Mouse (Mus musculus): ENCODE data around the gene Ercc5.
A peak's percentile ranks its signal among the peaks of the same experiment; 100 is the strongest.

Gene Ercc5

DNA sequence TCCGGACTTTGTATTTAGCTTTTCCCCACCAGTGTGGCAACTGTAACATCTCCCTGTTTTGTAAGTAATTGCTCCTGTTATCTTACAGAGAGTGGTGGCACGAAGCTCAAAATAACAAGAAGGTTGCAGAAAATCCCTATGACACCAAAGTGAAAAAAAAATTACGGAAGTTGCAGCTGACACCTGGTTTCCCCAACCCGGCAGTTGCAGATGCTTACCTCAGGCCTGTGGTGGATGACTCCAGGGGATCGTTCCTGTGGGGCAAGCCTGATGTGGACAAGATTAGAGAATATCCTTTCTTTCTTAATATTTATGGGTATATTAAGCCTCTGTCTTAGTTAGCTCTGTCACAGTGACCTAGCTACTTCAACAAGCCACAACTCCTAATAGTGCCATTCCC is 30.5 kb downstream of the Ercc5 start:
- no peak for DNase-seq

DNA sequence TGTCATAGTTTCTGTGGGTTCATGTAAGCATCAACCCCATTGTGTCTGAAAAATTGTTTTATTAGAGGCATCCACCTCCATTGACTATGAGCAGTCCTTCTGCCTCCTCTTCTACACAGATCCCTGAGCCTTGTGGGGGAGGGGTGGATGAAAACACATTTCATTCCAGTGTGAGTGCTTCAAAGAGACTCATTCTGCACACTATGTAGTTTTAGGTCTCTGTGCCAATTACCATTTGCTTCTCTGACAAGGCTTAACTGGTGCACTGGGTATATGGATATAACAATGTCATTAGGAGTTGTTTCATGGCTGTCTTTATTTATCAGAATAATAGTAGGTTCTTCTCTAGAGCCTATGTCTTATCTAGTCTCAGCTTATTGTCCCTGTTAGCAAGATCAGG is 38.9 kb downstream of the Ercc5 start:
- no peak for DNase-seq

DNA sequence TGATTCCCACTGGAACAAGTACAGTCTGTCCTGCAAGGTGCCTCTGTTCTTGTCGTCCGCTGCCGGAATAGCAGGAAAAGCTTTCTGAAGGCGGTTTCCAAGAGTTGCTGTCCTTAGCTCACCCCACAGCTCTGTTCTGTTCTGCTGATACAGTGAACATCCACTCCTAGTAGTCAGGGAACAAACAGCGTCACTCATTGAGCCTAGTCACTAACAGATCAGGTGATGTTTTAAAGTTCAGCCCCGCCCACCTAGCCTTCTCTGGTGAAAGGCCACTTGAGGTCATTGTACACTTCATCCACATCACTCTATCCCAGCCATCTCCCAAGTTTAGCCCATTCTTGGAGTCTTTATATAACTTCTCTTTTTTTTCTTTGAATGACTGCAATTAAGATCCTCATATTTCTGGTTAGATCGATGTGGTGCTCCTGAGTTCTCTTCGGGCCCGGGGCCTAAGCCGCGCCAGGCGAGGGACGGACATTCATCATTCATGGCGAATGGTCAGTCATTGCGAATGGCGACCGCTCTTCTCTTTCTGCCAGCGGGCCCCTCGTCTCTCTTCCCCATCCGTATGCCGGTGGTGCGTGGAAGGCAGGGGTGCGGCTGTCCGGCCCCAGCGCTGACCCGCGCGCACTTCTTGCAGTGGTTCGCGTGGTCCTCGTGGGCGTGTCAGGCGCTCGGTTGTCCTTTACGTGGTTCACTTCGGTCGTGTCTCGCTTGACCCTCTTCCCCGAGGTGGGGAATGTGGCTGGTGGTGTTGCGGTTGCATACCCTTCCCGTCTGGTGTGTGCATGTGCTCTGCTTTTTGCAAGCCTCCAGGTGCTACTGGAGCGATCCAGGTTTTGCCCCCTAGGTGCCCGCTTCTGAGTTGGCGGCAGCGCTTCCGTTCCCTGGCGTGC is 51.0 kb downstream of the Ercc5 start:
- peak; percentile 3 to 22 for DNase-seq

- DNase-seq: no peak
Measured at GRCm38 (mm10) chr1:44202876-44203275, 55.3 kb downstream of the Ercc5 start.

GRCm38 (mm10) chr1:44214443-44214842 is 66.9 kb downstream of the Ercc5 start:
- DNase-seq: no peak

- DNase-seq: no peak
Measured at GRCm38 (mm10) chr1:44216352-44217116, 69.0 kb downstream of the Ercc5 start.

DNA sequence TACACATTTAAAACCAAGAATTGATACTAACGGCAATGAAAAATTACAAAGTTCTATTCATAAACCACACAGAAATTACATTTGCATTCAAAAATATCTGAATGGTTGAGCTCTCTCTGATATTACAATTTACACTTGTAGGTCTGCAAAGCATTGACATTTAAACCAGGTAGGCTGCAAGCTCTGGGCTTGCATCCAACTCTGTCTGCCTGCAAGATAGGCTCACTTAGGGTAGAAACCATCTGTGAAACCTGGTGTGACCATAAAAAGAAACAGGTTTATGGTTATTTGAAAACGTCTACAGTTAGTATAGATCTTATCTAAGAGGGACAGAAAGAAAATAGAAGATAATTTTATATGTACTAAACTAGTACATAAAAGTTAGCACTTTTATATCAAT is 69.6 kb downstream of the Ercc5 start:
- DNase-seq: peak; percentile 71 to 77

GRCm38 (mm10) chr1:44218876-44219275 is 71.3 kb downstream of the Ercc5 start, which contains the start of gene Mettl21e:
Gene Mettl21e (minus strand): TSS chr1:44218961.
- no peak for DNase-seq

DNA sequence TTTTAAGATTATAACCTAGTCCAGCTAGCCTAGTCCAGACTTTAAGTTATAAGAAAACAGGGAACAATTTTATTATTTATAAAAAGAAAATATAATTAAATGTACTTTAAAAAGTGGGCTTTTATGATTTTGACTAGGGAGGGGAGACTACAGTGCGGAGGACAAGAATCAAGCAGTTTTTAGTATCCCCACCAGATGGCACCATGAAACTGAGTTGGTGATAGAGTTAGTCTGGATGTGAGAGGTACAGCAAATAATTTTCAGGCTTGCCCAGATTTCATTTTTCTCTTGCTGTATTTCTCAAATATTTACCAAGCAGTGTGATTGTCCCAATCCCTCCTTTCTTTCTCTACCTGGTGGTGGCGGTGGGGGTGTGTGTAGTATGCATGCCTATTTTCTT is 81.5 kb downstream of the Ercc5 start:
- peak in 1 of 2 experiments; percentile 26 for DNase-seq

Measured in cerebellum, adult 18-20 months (tissue).